Mouse (Mus musculus) hindbrain, postnatal 0 days (tissue): ENCODE data around the gene Nprl2. TPM values are rescaled to one million over a fixed set of nuclear protein-coding genes. Genes with fewer than 3 reads are reported as not detected.

Source experiments
- ATAC-seq: fragments of 200-750 bp; cut with Nextera tagmentation; 2 replicates; pipeline ENCODE4 v1.8.0; 2017; ENCODE audit warnings: mild to moderate bottlenecking, moderate TSS enrichment, moderate library complexity
- DNase-seq: peaks from one replicate; pipeline ENCODE4 v3.0.0-alpha.2; 2015; ENCODE audit warnings: low spot score
- H3K27ac ChIP-seq: fragments of 300-500 bp; sonication (generic); 2 replicates; pipeline ENCODE4 v1.5.1; 2014; ENCODE audit warnings: mild to moderate bottlenecking
- H3K27me3 ChIP-seq: fragments of 300-500 bp; sonication (generic); 2 replicates; pipeline ENCODE4 v1.6.1; 2014; ENCODE audit warnings: low read length, mixed read lengths; ENCODE audit not compliant: insufficient read depth
- H3K36me3 ChIP-seq: fragments of 300-500 bp; sonication (generic); 2 replicates; pipeline ENCODE4 v1.6.1; 2014; ENCODE audit warnings: low read length, mixed read lengths; ENCODE audit not compliant: insufficient read depth
- H3K4me1 ChIP-seq: fragments of 300-500 bp; sonication (generic); 2 replicates; pipeline ENCODE4 v1.6.1; 2014; ENCODE audit warnings: antibody characterized with exemption, low read length, mixed read lengths; ENCODE audit not compliant: insufficient read depth
- H3K4me2 ChIP-seq: fragments of 300-500 bp; sonication (generic); 2 replicates; pipeline ENCODE4 v1.6.1; 2014; ENCODE audit warnings: low read depth, mild to moderate bottlenecking, low read length, moderate library complexity, mixed read lengths
- H3K4me3 ChIP-seq: fragments of 300-500 bp; sonication (generic); 2 replicates; pipeline ENCODE4 v1.5.1; 2014; ENCODE audit warnings: low read length
- H3K9ac ChIP-seq: fragments of 300-500 bp; sonication (generic); replicated peaks from 2 replicates; pipeline ENCODE4 v1.6.1; 2014; ENCODE audit warnings: mild to moderate bottlenecking, low read length, moderate library complexity, mixed read lengths
- H3K9me3 ChIP-seq: fragments of 300-500 bp; sonication (generic); 2 replicates; pipeline ENCODE4 v1.6.1; 2016; ENCODE audit warnings: low read length, mixed read lengths
- CTCF ChIP-seq: IDR thresholded peaks from 2 replicates; pipeline ENCODE4 v1.5.1; 2016; ENCODE audit warnings: antibody characterized with exemption, control low read depth, low read depth
- WGBS: fragments of 180-500 bp; shearing (Covaris S2); extraction: QIAGEN DNeasy Blood & Tissue Kit; methylation state at CpG from one replicate; pipeline ENCODE4 v1.1.7; 2014; 5-methylcytosine and 5-hydroxymethylcytosine counted together
- polyA plus RNA-seq: library from polyadenylated mRNA; unstranded; fragments of >200 nt; fragmentation: Nextera tagmentation; extraction: Ambion mirVana; gene quantifications from 2 replicates; pipeline ENCODE4 v1.2.1, GENCODE M21; 2015
- total RNA-seq: library from RNA; depleted of rRNA; stranded (reverse); fragments of >200 nt; gene quantifications from 2 replicates; pipeline ENCODE4 v1.2.3, GENCODE M21; 2014

Nprl2 gene
- total and polyA plus RNA-seq, 2 experiments from 2014 or later, result 54.6 to 70.5 TPM

- Histone ChIP-seq H3K4me3 (no peak overlapping the region), H3K9ac (no peak overlapping the region), H3K4me2 (no peak overlapping the region), H3K27ac (peak overlapping the region; percentile 45; the same call in 1 of the 2 replicates), H3K4me1 (peaks cover 19% of the 10 kb centered on the region), H3K27me3 (no peaks in the 10 kb centered on the region), H3K9me3 (no peaks in the 10 kb centered on the region), H3K36me3 (no peaks in the 10 kb centered on the region)
- no peak for TF ChIP-seq CTCF
- ATAC-seq (peak; percentile 11; the same call in 1 of the 2 replicates), DNase-seq (peak; percentile 60)
- WGBS, result 37% methylated on average over 19 of the region's 19 CpGs
These were observed 37.1 kb upstream of the Nprl2 start for GRCm38 (mm10) chr9:107504662-107505537.

GRCm38 (mm10) chr9:107508266-107508665 is 33.8 kb upstream of the Nprl2 start:
- Histone ChIP-seq H3K4me1 (peaks cover 19% of the 10 kb centered on the region), H3K27me3 (no peaks in the 10 kb centered on the region), H3K4me3 (no peak overlapping the region), H3K9me3 (no peaks in the 10 kb centered on the region), H3K4me2 (no peak overlapping the region), H3K9ac (no peak overlapping the region), H3K36me3 (no peaks in the 10 kb centered on the region), H3K27ac (no peak overlapping the region)
- 41% methylated on average over 10 of the region's 10 CpGs for WGBS
- peak; percentile 52 for ATAC-seq
- DNase-seq, result peak; percentile 76
- TF ChIP-seq CTCF, result peak; percentile 51

- peaks cover 12% of the 10 kb centered on the region for H3K4me1 ChIP-seq
- no peak overlapping the region for H3K4me2 ChIP-seq
- H3K9ac ChIP-seq, result no peak overlapping the region
- H3K9me3 ChIP-seq, result no peaks in the 10 kb centered on the region
- TF ChIP-seq CTCF, result peak; percentile 48
- DNase-seq (peak; percentile 43), ATAC-seq (no peak)
- no peaks in the 10 kb centered on the region for H3K27me3 ChIP-seq
- H3K27ac ChIP-seq, result no peak overlapping the region; the same call in 1 of the 2 replicates
- no peak overlapping the region for H3K4me3 ChIP-seq
- H3K36me3 ChIP-seq, result no peaks in the 10 kb centered on the region
- 71% methylated on average over 14 of the region's 14 CpGs for WGBS
These were observed 31.5 kb upstream of the Nprl2 start for GRCm38 (mm10) chr9:107510384-107511100.

GRCm38 (mm10) chr9:107511436-107511835 is 30.6 kb upstream of the Nprl2 start:
- no peak for TF ChIP-seq CTCF
- no peaks in the 10 kb centered on the region for H3K36me3 ChIP-seq
- H3K27me3 ChIP-seq, result no peaks in the 10 kb centered on the region
- no peak overlapping the region for H3K9ac ChIP-seq
- no peak overlapping the region for H3K4me3 ChIP-seq
- 63% methylated on average over 8 of the region's 8 CpGs for WGBS
- H3K27ac ChIP-seq, result no peak overlapping the region
- DNase-seq, result no peak
- no peak for ATAC-seq
- peaks cover 12% of the 10 kb centered on the region for H3K4me1 ChIP-seq
- no peak overlapping the region for H3K4me2 ChIP-seq
- H3K9me3 ChIP-seq, result no peaks in the 10 kb centered on the region

- H3K9ac ChIP-seq, result no peak overlapping the region
- peaks cover 10% of the 10 kb centered on the region for H3K4me1 ChIP-seq
- H3K27ac ChIP-seq, result no peak overlapping the region
- no peaks in the 10 kb centered on the region for H3K27me3 ChIP-seq
- 46% methylated on average over 16 of the region's 16 CpGs for WGBS
- ATAC-seq (no peak), DNase-seq (peak; percentile 12)
- no peak overlapping the region for H3K4me2 ChIP-seq
- H3K9me3 ChIP-seq, result no peaks in the 10 kb centered on the region
- no peak overlapping the region for H3K4me3 ChIP-seq
- no peaks in the 10 kb centered on the region for H3K36me3 ChIP-seq
- TF ChIP-seq CTCF, result no peak
These were observed 29.7 kb upstream of the Nprl2 start for GRCm38 (mm10) chr9:107512326-107512725.

- peak; percentile 100 for TF ChIP-seq CTCF
These were observed 27.6 kb upstream of the Nprl2 start for GRCm38 (mm10) chr9:107514303-107514955.

More at GRCm38 (mm10) chr9:107514303-107514955, 27.6 kb upstream of the Nprl2 start:
- Histone ChIP-seq H3K27ac (no peak overlapping the region), H3K4me3 (no peak overlapping the region), H3K9ac (no peak overlapping the region), H3K4me1 (no peaks in the 10 kb centered on the region), H3K9me3 (no peaks in the 10 kb centered on the region), H3K27me3 (no peaks in the 10 kb centered on the region), H3K36me3 (0 out of 2 replicates have a peak, but pooled peaks cover 5% of the 10 kb centered on the region), H3K4me2 (no peak overlapping the region)
- 21% methylated on average over 14 of the region's 14 CpGs for WGBS
- ATAC-seq (peak; percentile 67), DNase-seq (peak; percentile 93)
